Mouse (Mus musculus): ENCODE results near the gene Tmprss6. TPM values are rescaled to one million over a fixed set of nuclear protein-coding genes. Genes with fewer than 3 reads are reported as not detected.

Tmprss6 gene
- polyA plus RNA-seq, 1 experiment: 0.02 TPM

DNA sequence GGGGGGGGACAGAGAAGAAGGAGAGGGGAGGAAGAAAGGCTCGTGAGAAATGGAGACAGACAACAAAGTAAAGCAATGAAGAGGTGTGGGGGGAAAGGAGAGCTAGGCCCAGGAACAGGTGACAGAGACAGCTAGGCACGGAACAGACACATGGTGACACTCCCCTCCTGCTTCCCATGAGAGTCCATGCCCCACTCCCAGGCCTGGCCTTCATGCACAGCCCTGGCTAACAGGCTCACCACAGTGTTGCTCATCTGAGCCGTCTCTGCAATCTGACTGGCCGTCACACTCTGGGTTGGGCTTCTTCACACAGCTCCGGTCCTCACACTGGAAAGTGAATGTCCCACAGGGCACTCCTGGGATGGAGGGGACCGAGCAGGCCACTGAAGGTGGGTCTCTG lies 24.6 kb downstream of the Tmprss6 start:
- Histone ChIP-seq H3K4me1 (ENCODE audit: control insufficient read depth) (peaks cover 13% of the 10 kb centered on the region), H3K27me3 (ENCODE audit: control insufficient read depth) (peaks cover 6% of the 10 kb centered on the region; the same call in 1 of the 2 replicates), H3K36me3 (ENCODE audit: control insufficient read depth) (peaks cover 5% of the 10 kb centered on the region; the same call in 1 of the 2 replicates), H3K9me3 (ENCODE audit: control insufficient read depth, low read length) (no peaks in the 10 kb centered on the region), H3K4me3 (replicated peaks) (no peak overlapping the region)
- TF ChIP-seq TAL1 (IDR thresholded peaks at IDR 0.05; ENCODE audit: low read length): no peak
- no peak for TF ChIP-seq GATA1 (IDR thresholded peaks at IDR 0.05; ENCODE audit: low read length)

DNA sequence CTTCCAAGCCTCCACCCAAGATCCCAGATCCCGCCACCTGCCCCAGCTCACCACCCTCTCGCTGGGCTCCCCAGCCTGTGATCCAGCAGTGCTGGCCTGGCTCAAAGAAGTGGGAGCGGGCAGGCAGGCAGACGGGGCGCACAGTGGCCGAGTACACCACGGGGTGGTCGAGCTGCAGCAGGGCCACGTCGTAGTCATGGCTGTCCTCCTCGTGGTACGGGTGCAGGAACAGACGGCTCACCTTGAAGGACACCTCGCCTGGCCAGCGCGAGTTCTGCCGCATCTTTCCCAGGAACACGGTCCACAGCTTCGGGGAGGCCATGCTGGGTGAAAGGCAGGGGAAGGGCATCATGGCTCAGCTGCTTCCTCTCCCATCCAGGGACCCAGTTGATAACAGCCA lies 26.2 kb downstream of the Tmprss6 start:
- peaks cover 5% of the 10 kb centered on the region; the same call in 1 of the 2 replicates for H3K36me3 ChIP-seq (ENCODE audit: control insufficient read depth)
- peaks cover 15% of the 10 kb centered on the region for H3K27me3 ChIP-seq (ENCODE audit: control insufficient read depth)
- peaks cover 9% of the 10 kb centered on the region for H3K4me1 ChIP-seq (ENCODE audit: control insufficient read depth)
- H3K4me3 ChIP-seq (replicated peaks): no peak overlapping the region
- no peaks in the 10 kb centered on the region for H3K9me3 ChIP-seq (ENCODE audit: control insufficient read depth, low read length)
- TF ChIP-seq TAL1 (IDR thresholded peaks at IDR 0.05; ENCODE audit: low read length) (no peak), GATA1 (IDR thresholded peaks at IDR 0.05; ENCODE audit: low read length) (no peak)

DNA sequence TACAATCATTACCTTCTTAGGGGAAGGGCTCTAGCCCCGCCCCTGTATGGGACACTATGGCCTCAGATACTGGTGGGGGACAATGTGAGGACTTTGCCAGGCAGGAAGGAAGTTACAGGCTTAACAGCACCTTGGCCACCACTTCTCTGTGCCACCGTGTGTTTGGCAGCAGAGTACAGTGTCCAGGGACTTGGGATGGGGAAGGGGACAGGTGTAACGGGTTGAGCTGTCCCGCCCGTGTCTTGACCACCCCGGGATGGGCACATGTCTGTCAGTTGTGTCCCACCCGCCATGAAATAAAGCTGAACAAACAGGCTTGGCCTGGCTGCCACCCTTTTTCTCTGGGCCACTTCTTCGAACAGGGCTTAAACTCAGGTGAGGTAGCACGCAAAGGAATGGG lies 29.5 kb downstream of the Tmprss6 start:
- H3K9me3 ChIP-seq (ENCODE audit: control insufficient read depth, low read length): no peaks in the 10 kb centered on the region
- no peak overlapping the region for H3K4me3 ChIP-seq (replicated peaks)
- H3K36me3 ChIP-seq (ENCODE audit: control insufficient read depth): peaks cover 5% of the 10 kb centered on the region; the same call in 1 of the 2 replicates
- TF ChIP-seq GATA1 (IDR thresholded peaks at IDR 0.05; ENCODE audit: low read length) (no peak), TAL1 (IDR thresholded peaks at IDR 0.05; ENCODE audit: low read length) (no peak)
- peaks cover 39% of the 10 kb centered on the region for H3K27me3 ChIP-seq (ENCODE audit: control insufficient read depth)
- peaks cover 10% of the 10 kb centered on the region for H3K4me1 ChIP-seq (ENCODE audit: control insufficient read depth)

DNA sequence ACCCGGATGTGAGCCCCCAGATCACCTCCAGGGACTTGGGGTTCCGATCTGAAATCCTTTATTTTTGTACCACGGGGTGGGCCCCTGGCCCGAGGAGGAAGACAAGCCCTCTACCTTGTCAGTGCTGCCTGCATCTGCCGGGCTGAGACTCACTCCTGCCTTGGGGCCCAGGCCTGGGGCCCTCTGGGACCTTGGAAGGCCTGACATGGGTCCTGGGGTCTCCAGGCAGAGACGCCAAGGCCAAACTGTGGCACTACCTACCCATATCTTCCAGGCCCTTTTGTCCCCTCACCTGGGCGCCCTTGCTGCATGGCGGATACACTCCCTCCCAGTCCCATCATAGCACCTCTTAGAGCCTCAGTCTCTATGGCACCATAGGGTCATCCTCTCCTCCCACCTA lies 29.9 kb downstream of the Tmprss6 start:
- Histone ChIP-seq H3K9me3 (ENCODE audit: control insufficient read depth, low read length) (no peaks in the 10 kb centered on the region), H3K27me3 (ENCODE audit: control insufficient read depth) (peaks cover 41% of the 10 kb centered on the region), H3K36me3 (ENCODE audit: control insufficient read depth) (peaks cover 5% of the 10 kb centered on the region; the same call in 1 of the 2 replicates), H3K4me1 (ENCODE audit: control insufficient read depth) (peaks cover 10% of the 10 kb centered on the region), H3K4me3 (replicated peaks) (no peak overlapping the region)
- TF ChIP-seq GATA1 (IDR thresholded peaks at IDR 0.05; ENCODE audit: low read length) (no peak), TAL1 (IDR thresholded peaks at IDR 0.05; ENCODE audit: low read length) (no peak)

DNA sequence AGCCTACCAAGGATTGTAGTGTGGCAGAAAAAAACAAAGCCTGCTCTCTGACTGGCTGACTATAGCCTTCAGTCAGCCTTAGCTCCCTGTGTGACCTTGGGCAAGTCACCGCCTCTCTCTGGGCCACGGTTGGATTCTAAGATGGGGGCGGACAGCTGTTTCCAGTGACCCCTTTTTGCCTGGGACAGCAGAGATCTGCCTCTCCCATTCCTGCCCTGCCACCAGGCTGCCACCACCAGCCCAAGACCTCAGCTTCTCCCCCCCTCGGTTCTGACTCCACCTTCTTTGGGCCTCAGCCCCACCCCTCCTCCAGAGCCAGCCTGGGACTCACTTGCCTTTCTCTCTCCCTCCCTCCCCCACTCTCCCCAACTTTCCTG lies 30.4 kb downstream of the Tmprss6 start:
- Histone ChIP-seq H3K27me3 (ENCODE audit: control insufficient read depth) (peaks cover 41% of the 10 kb centered on the region), H3K9me3 (ENCODE audit: control insufficient read depth, low read length) (no peaks in the 10 kb centered on the region), H3K4me3 (replicated peaks) (no peak overlapping the region), H3K36me3 (ENCODE audit: control insufficient read depth) (peaks cover 5% of the 10 kb centered on the region; the same call in 1 of the 2 replicates), H3K4me1 (ENCODE audit: control insufficient read depth) (peaks cover 10% of the 10 kb centered on the region)
- TF ChIP-seq TAL1 (IDR thresholded peaks at IDR 0.05; ENCODE audit: low read length): no peak
- TF ChIP-seq GATA1 (IDR thresholded peaks at IDR 0.05; ENCODE audit: low read length): no peak

DNA sequence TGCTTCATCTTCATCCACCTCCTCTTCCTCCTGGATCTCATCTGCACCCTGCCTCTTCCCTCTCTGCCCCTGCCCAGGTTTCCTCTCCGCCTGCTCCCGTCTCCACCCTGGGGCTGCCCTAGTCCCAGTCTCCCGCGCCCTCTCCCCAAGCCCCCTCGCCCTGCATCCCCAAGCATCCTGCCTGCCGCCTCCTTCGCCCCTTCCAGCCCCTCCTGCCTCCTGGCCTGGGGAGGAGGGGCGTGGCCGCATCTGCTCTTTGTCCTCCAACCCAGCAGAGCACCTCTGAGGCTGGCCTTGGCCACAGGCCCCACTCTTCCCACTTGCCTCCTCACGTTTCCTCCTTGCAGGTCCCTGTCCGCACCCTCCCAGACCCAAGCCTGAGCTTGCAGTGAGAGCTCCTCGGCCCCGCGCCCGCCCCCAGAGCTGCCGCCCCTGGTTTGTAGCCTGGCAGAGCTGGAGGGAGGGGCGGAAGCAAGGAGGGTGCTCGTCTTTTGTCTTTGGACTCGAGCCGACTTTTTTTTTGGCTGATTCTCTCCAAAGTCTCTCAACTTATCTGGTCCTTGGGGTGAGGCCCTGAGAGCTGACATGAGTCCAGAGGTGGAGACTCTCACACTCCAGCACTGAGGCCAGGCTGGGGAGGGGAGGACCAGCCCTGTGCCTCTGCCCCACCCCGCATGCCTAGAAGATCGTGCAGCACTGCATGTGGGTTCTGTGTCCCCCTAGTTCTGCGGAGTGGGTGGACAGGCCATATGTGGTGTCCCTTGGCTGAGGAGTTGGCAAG lies 31.0 kb downstream of the Tmprss6 start:
- TF ChIP-seq GATA1 (IDR thresholded peaks at IDR 0.05; ENCODE audit: low read length) (no peak), TAL1 (IDR thresholded peaks at IDR 0.05; ENCODE audit: low read length) (no peak)
- peaks cover 41% of the 10 kb centered on the region for H3K27me3 ChIP-seq (ENCODE audit: control insufficient read depth)
- no peak overlapping the region for H3K4me3 ChIP-seq (replicated peaks)

DNA sequence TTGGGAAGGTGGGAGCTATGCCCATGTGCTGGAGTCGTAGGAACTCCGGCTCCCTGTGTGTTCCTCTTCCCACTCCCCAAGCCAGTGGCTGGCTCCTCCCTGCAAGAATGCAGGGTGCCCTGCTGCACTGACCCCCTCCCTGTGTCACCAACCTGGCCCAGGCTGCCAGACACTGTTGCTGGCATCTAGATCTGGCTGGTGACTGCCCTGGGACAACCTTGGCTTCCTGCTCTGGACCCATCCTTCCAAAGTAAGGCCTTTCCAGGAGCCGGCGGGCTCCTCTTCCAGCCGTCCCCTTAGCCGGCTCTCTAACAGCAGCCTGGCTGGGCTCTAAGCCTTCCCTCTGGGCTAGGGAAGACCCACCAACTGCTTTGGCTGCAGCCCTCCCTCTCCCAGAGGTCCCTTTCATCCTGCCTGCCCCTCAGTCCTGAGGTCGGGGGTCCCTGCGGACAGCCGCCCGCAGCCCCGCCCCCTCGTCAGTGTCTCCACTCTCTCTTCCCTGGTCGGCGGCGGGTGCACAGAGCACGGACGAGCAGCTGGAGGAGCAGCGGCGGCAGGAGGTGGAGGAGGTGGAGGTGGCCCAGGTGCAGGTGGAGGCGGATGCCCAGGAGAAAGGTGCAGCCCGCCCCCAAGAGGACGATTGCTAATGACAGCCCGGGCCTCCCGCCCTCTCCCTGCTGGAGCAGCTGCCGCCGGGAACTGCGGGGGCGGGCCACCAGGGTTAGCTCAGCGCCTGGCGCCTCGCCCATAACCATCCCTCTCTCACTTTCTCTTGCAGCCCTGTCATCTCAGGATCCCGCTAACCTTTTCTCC lies 31.8 kb downstream of the Tmprss6 start:
- TF ChIP-seq TAL1 (IDR thresholded peaks at IDR 0.05; ENCODE audit: low read length) (no peak), GATA1 (IDR thresholded peaks at IDR 0.05; ENCODE audit: low read length) (no peak)
- Histone ChIP-seq H3K9me3 (ENCODE audit: control insufficient read depth, low read length) (no peaks in the 10 kb centered on the region), H3K4me1 (ENCODE audit: control insufficient read depth) (peaks cover 10% of the 10 kb centered on the region), H3K36me3 (ENCODE audit: control insufficient read depth) (peaks cover 2% of the 10 kb centered on the region; the same call in 1 of the 2 replicates), H3K27me3 (ENCODE audit: control insufficient read depth) (peaks cover 39% of the 10 kb centered on the region), H3K4me3 (replicated peaks) (no peak overlapping the region)

More for the DNA sequence above, 31.0 kb downstream of the Tmprss6 start:
- H3K36me3 ChIP-seq (ENCODE audit: control insufficient read depth): peaks cover 5% of the 10 kb centered on the region; the same call in 1 of the 2 replicates
- H3K4me1 ChIP-seq (ENCODE audit: control insufficient read depth): peaks cover 10% of the 10 kb centered on the region
- no peaks in the 10 kb centered on the region for H3K9me3 ChIP-seq (ENCODE audit: control insufficient read depth, low read length)

DNA sequence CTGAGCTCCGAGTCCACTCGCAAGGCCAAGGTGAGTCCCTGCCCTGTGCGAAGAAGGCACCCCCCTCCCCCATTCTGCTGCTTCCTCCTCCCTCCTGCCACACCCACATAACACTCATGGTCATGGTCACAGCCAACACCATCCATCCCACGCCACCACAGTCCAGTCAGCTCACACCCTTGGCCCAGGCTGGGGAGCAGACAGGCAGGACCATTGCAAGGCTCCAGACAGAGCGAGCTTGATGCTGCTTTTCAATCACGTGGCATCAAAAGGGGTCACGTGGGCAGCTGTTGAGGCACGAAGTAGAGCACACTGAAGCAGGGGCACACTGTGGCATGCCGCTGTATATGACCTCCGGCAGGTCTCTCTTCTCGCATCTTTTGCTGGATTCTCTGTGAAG lies 32.8 kb downstream of the Tmprss6 start:
- Histone ChIP-seq H3K4me3 (replicated peaks) (no peak overlapping the region), H3K27me3 (ENCODE audit: control insufficient read depth) (peaks cover 43% of the 10 kb centered on the region)

More for the DNA sequence above, 32.8 kb downstream of the Tmprss6 start:
- TF ChIP-seq GATA1 (IDR thresholded peaks at IDR 0.05; ENCODE audit: low read length) (no peak), TAL1 (IDR thresholded peaks at IDR 0.05; ENCODE audit: low read length) (no peak)
- no peaks in the 10 kb centered on the region for H3K9me3 ChIP-seq (ENCODE audit: control insufficient read depth, low read length)
- peaks cover 2% of the 10 kb centered on the region; the same call in 1 of the 2 replicates for H3K36me3 ChIP-seq (ENCODE audit: control insufficient read depth)
- H3K4me1 ChIP-seq (ENCODE audit: control insufficient read depth): peaks cover 10% of the 10 kb centered on the region
